Mouse (Mus musculus): ENCODE measurements around the gene Fam228a. TPM values are rescaled to one million over a fixed set of nuclear protein-coding genes. Genes with fewer than 3 reads are reported as not detected.

The Fam228a gene
- total RNA-seq (2023): not detected

DNA sequence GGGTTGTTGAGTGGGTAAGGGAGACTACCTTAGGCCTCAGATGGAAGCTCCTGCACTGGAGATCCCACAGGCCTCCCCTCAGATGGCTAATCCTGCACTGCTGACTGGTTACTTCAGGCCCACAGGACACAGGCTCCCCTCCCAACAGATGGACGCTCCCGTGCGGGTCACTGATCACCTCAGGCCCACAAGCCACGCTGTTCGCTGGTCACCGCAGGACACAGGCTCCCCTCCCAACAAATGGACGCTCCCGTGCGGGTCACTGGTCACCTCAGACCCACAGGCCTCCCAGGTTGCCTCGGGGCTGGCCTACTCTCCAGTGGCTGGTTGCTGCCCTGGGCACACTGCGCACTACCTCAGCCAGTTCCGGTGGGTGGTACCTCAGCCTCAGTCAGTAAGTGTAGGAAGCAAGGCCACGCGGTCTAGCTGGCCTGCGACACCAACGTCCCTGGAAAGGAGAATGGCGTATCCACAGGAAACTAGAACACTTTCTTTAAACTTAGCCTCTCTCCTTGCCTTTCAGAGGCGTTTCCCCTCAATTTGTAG lies at the start of gene Fam228a:
Gene Fam228a (minus strand): TSS at position 400 of the 546 bp plus-strand sequence.

GRCm38 (mm10) chr12:4768492-4769332 lies 30.5 kb upstream of the Fam228a start, which contains the start of the genes Pfn4 and Fam228b:
Pfn4 (plus strand) TSS chr12:4769022.
Fam228b (minus strand) TSS chr12:4769267.

Other genes starting within 250 kb of the Fam228a start
- 100 to 1,000 TPM; 156 to 168 TPM for gene Itsn2, start 145.8 kb downstream of the Fam228a start, total RNA-seq (2023)
- not detected for gene Gm3625, start 145.5 kb downstream of the Fam228a start, total RNA-seq (2023)
- gene Pfn4, start 30.6 kb upstream of the Fam228a start, total RNA-seq (2023): under 1 TPM; 0.47 to 0.82 TPM
- gene Fam228b, start 30.8 kb upstream of the Fam228a start, total RNA-seq (2023): 1 to 10 TPM; 1.6 to 4.6 TPM
- gene Sf3b6, start 79.1 kb upstream of the Fam228a start, total RNA-seq (2023): 100 to 1,000 TPM; 119 to 129 TPM
- 10 to 100 TPM; 18.2 to 18.3 TPM for gene Fkbp1b, start 103.2 kb upstream of the Fam228a start, total RNA-seq (2023)
- 10 to 100 TPM; 12.8 to 14.4 TPM for gene Wdcp, start 104.9 kb upstream of the Fam228a start, total RNA-seq (2023)
- under 1 TPM; 0.67 to 0.79 TPM for gene Mfsd2b, start 135.9 kb upstream of the Fam228a start, total RNA-seq (2023)
- 10 to 100 TPM; 16.7 to 18.9 TPM for gene Ubxn2a, start 169.3 kb upstream of the Fam228a start, total RNA-seq (2023)
- gene Atad2b, start 178.9 kb upstream of the Fam228a start, total RNA-seq (2023): 10 to 100 TPM; 91.1 to 93.4 TPM